Mouse (Mus musculus) kidney, embryonic 14.5 days (tissue): ENCODE measurements at regions not wholly inside any gene's neighbourhood (a gene's known extent, or its start where the extent isn't known, plus 50 kb on each side); places are given as distances from the start of the nearest gene placed in this dataset.
"Not testable (repeated sequence)": the region's sequence is repeated elsewhere in the genome, so short reads cannot be mapped to it uniquely, and the experiment has no call there.

Experiments used
- ATAC-seq: fragments of 200-750 bp; cut with Nextera tagmentation; 2 replicates; pipeline ENCODE4 v1.8.0; 2017; ENCODE audit warnings: moderate number of reproducible peaks, mild to moderate bottlenecking, moderate TSS enrichment, moderate library complexity; ENCODE audit not compliant: low FRiP score, low TSS enrichment
- H3K27ac ChIP-seq: fragments of 300-500 bp; sonication (generic); 2 replicates; pipeline ENCODE4 v1.5.1; 2014; ENCODE audit warnings: low read depth, mild to moderate bottlenecking, low read length, moderate library complexity, mixed read lengths
- H3K27me3 ChIP-seq: fragments of 300-500 bp; sonication (generic); 2 replicates; pipeline ENCODE4 v1.6.1; 2014; ENCODE audit warnings: mild to moderate bottlenecking, low read length; ENCODE audit not compliant: control insufficient read depth, insufficient read depth
- H3K36me3 ChIP-seq: fragments of 300-500 bp; sonication (generic); 2 replicates; pipeline ENCODE4 v1.6.1; 2014; ENCODE audit warnings: low read length, mixed read lengths; ENCODE audit not compliant: control insufficient read depth, insufficient read depth
- H3K4me1 ChIP-seq: fragments of 300-500 bp; sonication (generic); 2 replicates; pipeline ENCODE4 v1.6.1; 2014; ENCODE audit warnings: low read length, mixed read lengths; ENCODE audit not compliant: control insufficient read depth, insufficient read depth
- H3K4me2 ChIP-seq: fragments of 300-500 bp; sonication (generic); replicated peaks from 2 replicates; pipeline ENCODE4 v1.6.1; 2014; ENCODE audit warnings: low read depth, mild to moderate bottlenecking, low read length
- H3K4me3 ChIP-seq: fragments of 300-500 bp; sonication (generic); 2 replicates; pipeline ENCODE4 v1.5.1; 2014; ENCODE audit warnings: mild to moderate bottlenecking, low read length
- H3K9ac ChIP-seq: fragments of 300-500 bp; sonication (generic); 2 replicates; pipeline ENCODE4 v1.6.1; 2014; ENCODE audit warnings: low read depth, mild to moderate bottlenecking, low read length, moderate library complexity
- H3K9me3 ChIP-seq: fragments of 300-500 bp; sonication (generic); 2 replicates; pipeline ENCODE4 v1.6.1; 2016; ENCODE audit warnings: low read length; ENCODE audit not compliant: control insufficient read depth
- WGBS: fragments of 180-500 bp; shearing (Covaris S2); extraction: QIAGEN DNeasy Blood & Tissue Kit; methylation state at CpG from one replicate; pipeline ENCODE4 v1.1.7; 2014; 5-methylcytosine and 5-hydroxymethylcytosine counted together

DNA sequence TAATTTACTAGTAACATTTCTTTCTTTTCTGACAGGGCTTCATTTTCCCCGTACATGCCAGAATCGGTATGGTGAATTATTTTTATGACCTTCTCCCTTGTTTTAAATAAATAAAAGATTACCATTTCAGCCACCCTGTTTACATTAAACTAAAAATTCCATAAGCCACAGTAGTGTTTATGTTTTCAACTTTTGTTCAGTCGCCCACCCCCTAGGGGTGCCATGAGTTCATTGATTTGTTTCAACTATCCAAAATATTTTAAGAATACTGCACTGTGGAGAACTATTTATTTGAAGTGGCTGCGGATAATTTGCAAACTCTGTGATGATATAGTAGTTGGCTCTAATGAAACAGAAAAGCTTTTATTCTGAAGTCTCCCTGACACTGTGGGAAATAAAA, 132.9 kb downstream of the Tfec start:
- Histone ChIP-seq H3K9ac (no peak overlapping the region), H3K36me3 (no peaks in the 10 kb centered on the region), H3K9me3 (no peaks in the 10 kb centered on the region), H3K4me1 (no peaks in the 10 kb centered on the region), H3K4me2 (no peak overlapping the region), H3K27ac (no peak overlapping the region), H3K4me3 (no peak overlapping the region), H3K27me3 (no peaks in the 10 kb centered on the region)
- ATAC-seq: no peak
- WGBS: 46% methylated on average over 4 of the region's 4 CpGs

DNA sequence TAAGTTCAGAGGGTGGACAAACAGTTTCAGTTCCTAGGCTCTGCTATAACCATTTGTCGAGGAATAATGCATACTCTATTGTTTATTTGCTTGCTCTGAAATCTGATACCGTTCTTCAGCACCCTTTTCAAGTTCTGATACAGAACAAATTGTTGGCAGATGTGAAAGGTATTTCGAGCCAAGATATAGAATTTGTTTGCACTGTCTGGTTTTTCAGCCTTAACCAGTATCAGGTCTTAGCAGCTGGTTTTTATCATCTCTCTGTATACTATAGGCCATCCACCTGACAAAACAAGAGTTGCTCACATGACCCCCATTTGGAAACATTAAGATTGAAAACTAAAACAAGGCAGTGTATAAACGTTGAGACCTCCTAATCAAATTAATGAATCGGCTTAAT, 133.5 kb downstream of the Tfec start:
- H3K9ac ChIP-seq: no peak overlapping the region
- H3K27me3 ChIP-seq: no peaks in the 10 kb centered on the region
- 41% methylated on average over 5 of the region's 5 CpGs for WGBS
- H3K4me1 ChIP-seq: no peaks in the 10 kb centered on the region
- no peak overlapping the region for H3K4me2 ChIP-seq
- no peaks in the 10 kb centered on the region for H3K36me3 ChIP-seq
- no peak overlapping the region for H3K4me3 ChIP-seq
- no peak overlapping the region for H3K27ac ChIP-seq
- no peaks in the 10 kb centered on the region for H3K9me3 ChIP-seq
- peak; percentile 68; the same call in 1 of the 2 replicates for ATAC-seq

DNA sequence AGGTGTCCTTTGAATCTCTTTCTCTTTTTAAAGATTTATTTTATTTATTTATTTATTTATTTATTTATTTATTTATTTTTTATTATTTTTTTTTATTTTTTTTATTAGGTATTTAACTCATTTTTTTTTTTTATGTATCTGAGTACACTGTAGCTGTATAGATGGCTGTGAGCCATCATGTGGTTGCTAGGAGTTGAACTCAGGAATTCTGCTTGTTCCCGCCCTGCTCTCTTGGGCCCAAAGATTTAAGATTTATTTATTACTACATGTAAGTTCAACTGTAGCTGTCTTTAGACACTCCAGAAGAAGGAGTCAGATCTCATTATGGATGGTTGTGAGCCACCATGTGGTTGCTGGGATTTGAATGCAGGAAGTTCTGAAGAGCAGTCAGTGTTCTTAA, 143.2 kb downstream of the Tfec start:
- not testable (repeated sequence) for H3K36me3 ChIP-seq, ATAC-seq, H3K27me3 ChIP-seq, H3K4me1 ChIP-seq, H3K27ac ChIP-seq, H3K4me2 ChIP-seq, H3K9ac ChIP-seq, H3K4me3 ChIP-seq, H3K9me3 ChIP-seq
- WGBS: 89% methylated on average over 1 of the region's 1 CpGs

DNA sequence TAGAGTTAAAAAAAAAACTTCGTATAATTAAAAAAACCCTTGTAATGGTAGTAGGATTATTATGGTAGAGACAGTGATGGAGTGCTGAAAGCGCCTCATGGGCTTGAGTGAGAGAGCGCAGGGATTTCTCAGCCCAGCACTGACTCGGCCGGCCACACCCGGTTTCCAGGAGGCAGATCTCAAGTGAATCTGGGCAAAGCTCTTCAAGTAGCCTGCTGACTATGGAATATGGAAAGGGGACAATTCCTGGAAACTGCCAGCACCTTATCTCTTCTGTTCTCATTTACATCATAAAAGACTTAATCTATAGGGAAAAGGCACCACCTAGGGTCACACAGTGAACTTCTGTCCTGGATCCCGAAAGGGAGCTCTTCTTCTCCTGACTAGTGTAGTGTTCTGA, 165.1 kb downstream of the Tfec start:
- no peaks in the 10 kb centered on the region for H3K9me3 ChIP-seq
- no peaks in the 10 kb centered on the region for H3K4me1 ChIP-seq
- H3K9ac ChIP-seq: no peak overlapping the region
- H3K4me2 ChIP-seq: no peak overlapping the region
- no peaks in the 10 kb centered on the region for H3K27me3 ChIP-seq
- no peak for ATAC-seq
- no peak overlapping the region for H3K4me3 ChIP-seq
- H3K36me3 ChIP-seq: no peaks in the 10 kb centered on the region
- 86% methylated on average over 7 of the region's 7 CpGs for WGBS
- H3K27ac ChIP-seq: no peak overlapping the region

DNA sequence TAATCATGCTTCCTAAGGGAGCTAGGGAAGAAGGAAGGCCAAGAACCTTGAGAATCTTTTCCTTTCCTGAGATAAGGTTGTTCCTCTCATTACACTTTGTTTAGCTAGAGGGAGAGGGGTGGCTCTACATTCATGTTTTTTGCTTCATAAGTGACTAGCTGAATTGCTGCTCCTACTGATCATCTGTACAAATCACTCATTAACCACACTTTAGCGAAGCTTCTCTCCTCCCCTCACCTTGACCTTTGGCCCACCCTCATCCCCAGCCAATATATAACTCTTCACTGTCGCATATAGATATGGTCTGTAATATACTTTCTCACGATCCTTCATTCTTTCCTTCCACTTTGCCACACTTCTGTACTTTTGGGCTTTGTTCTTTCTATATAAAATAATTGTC, 166.1 kb downstream of the Tfec start:
- no peak for ATAC-seq
- Histone ChIP-seq H3K4me3 (no peak overlapping the region), H3K4me2 (no peak overlapping the region), H3K9ac (no peak overlapping the region), H3K36me3 (no peaks in the 10 kb centered on the region), H3K4me1 (no peaks in the 10 kb centered on the region), H3K27ac (no peak overlapping the region), H3K27me3 (no peaks in the 10 kb centered on the region), H3K9me3 (no peaks in the 10 kb centered on the region)
- WGBS: 78% methylated on average over 3 of the region's 3 CpGs

DNA sequence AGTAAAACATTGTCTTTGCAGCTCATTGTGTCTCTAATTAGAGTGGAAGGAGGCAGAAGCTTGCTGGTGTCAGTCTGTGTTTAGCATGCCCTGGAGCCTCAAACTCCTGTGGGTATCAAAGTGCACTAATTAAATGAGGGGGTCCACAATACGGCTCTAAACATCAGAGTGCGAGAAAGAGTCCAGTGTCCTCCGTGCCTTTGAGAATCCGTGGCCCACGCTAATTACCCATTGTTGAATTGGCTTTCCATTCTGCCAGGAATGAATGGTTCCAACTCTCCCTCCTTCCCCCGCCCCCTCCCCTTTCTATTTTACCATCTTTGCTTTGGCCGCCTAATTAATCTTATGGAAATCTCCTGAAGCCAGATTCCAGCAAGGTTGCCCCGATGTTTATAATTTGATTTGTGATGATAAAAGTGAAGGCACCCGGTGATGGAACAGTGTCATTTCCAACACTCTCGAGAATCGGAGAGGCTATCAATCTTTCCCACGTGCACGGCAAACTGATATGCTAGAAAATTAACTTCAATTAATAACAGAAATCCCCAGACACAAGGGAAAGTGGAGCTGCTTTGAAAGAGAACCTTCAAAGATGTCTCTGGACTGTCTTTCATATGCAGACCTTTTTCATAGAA, 170.9 kb downstream of the Tfec start:
- WGBS: 45% methylated on average over 13 of the region's 13 CpGs
- H3K27ac ChIP-seq: no peak overlapping the region
- H3K9me3 ChIP-seq: no peaks in the 10 kb centered on the region
- no peak overlapping the region for H3K4me3 ChIP-seq
- no peaks in the 10 kb centered on the region for H3K36me3 ChIP-seq
- ATAC-seq: no peak
- H3K27me3 ChIP-seq: no peaks in the 10 kb centered on the region
- H3K9ac ChIP-seq: no peak overlapping the region
- no peaks in the 10 kb centered on the region for H3K4me1 ChIP-seq
- H3K4me2 ChIP-seq: no peak overlapping the region

DNA sequence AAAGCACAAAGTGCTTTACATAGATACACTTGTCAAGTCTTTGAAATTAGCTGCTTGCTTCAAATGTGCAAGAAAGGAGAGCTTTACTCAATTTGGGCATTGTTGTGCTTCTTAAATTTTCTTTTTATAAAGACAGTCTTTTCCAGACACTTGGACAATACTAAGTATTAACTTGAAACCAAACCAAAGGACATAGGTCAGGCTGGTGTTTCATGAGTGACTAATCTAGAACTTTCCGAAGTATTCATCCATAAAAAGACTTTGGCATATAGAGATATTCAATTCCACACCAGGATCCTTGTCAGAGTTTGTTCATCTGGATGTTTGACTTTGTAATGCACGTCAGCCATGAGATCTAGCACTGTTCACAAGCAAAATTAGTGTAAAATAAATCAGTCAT, 173.0 kb downstream of the Tfec start:
- WGBS: 90% methylated on average over 2 of the region's 2 CpGs
- H3K27me3 ChIP-seq: no peaks in the 10 kb centered on the region
- H3K36me3 ChIP-seq: no peaks in the 10 kb centered on the region
- no peak overlapping the region for H3K9ac ChIP-seq
- H3K27ac ChIP-seq: no peak overlapping the region
- ATAC-seq: no peak
- no peaks in the 10 kb centered on the region for H3K4me1 ChIP-seq
- H3K4me2 ChIP-seq: no peak overlapping the region
- H3K4me3 ChIP-seq: no peak overlapping the region
- H3K9me3 ChIP-seq: no peaks in the 10 kb centered on the region

DNA sequence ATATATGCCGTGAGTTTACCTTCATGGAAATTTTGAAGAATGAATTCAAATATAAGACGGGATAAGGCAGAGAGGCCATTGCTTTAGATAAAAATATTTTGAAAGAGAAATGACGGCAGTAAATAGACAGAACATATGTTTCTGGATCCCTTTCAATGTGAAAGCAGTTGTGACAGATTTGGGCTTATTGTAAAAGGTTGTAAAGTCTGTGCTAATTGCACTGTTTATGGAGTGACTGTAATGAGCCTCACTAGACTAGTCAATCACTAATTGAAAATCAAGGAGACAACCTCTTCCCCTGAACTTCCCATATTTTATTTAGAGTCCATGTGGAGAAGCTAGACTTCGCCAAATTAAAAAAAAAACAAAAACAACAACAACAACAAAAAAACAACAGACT, 193.7 kb downstream of the Tfec start:
- no peak for ATAC-seq
- Histone ChIP-seq H3K4me2 (no peak overlapping the region), H3K4me1 (no peaks in the 10 kb centered on the region), H3K27ac (no peak overlapping the region), H3K4me3 (no peak overlapping the region), H3K9ac (no peak overlapping the region), H3K9me3 (no peaks in the 10 kb centered on the region), H3K27me3 (no peaks in the 10 kb centered on the region), H3K36me3 (no peaks in the 10 kb centered on the region)
- 94% methylated on average over 4 of the region's 4 CpGs for WGBS

DNA sequence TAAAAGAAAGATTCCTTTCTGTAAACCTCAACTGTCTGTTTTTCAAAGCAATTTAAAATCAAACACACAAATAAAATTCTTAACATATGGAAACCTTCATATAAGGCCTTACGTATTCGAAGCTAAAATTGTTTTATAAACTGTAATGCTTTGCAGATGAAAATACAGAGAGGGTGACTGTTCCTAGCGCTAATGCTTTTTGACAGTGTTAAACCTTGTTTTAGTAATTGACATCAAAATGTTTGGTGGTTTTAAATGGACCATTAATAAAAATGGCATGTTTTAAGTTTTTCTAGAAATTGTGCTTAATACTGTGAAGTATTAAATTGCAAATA, 194.9 kb downstream of the Tfec start:
- H3K27me3 ChIP-seq: no peaks in the 10 kb centered on the region
- ATAC-seq: no peak
- H3K9ac ChIP-seq: no peak overlapping the region
- no peak overlapping the region for H3K4me2 ChIP-seq
- WGBS: 70% methylated on average over 3 of the region's 3 CpGs
- H3K36me3 ChIP-seq: no peaks in the 10 kb centered on the region
- H3K9me3 ChIP-seq: no peaks in the 10 kb centered on the region
- no peaks in the 10 kb centered on the region for H3K4me1 ChIP-seq
- H3K4me3 ChIP-seq: no peak overlapping the region
- no peak overlapping the region for H3K27ac ChIP-seq
